Mouse (Mus musculus) limb, embryonic 13.5 days (tissue): ENCODE data around the gene Gcnt7. TPM values are rescaled to one million over a fixed set of nuclear protein-coding genes. Genes with fewer than 3 reads are reported as not detected.

ENCODE experiments used
- ATAC-seq: fragments of 200-750 bp; cut with Nextera tagmentation; 2 replicates; pipeline ENCODE4 v1.8.0; 2017; ENCODE audit warnings: low read depth, moderate number of reproducible peaks, moderate TSS enrichment; ENCODE audit not compliant: low FRiP score
- H3K27ac ChIP-seq: fragments of 300-500 bp; sonication (generic); 2 replicates; pipeline ENCODE4 v1.5.1; 2015; ENCODE audit warnings: inconsistent platforms, mild to moderate bottlenecking, moderate library complexity
- H3K27me3 ChIP-seq: fragments of 300-500 bp; sonication (generic); 2 replicates; pipeline ENCODE4 v1.6.1; 2015; ENCODE audit warnings: mild to moderate bottlenecking, inconsistent platforms
- H3K36me3 ChIP-seq: fragments of 300-500 bp; sonication (generic); 2 replicates; pipeline ENCODE4 v1.6.1; 2015; ENCODE audit warnings: inconsistent platforms, mild to moderate bottlenecking, moderate library complexity
- H3K4me1 ChIP-seq: fragments of 300-500 bp; sonication (generic); 2 replicates; pipeline ENCODE4 v1.6.1; 2015; ENCODE audit warnings: inconsistent platforms
- H3K4me2 ChIP-seq: fragments of 300-500 bp; sonication (generic); replicated peaks from 2 replicates; pipeline ENCODE4 v1.6.1; 2015; ENCODE audit warnings: inconsistent platforms, mild to moderate bottlenecking, moderate library complexity
- H3K4me3 ChIP-seq: fragments of 300-500 bp; sonication (generic); 2 replicates; pipeline ENCODE4 v1.5.1; 2015; ENCODE audit warnings: moderate library complexity, mild to moderate bottlenecking, inconsistent platforms
- H3K9ac ChIP-seq: fragments of 300-500 bp; sonication (generic); 2 replicates; pipeline ENCODE4 v1.6.1; 2015; ENCODE audit warnings: mild to moderate bottlenecking, inconsistent platforms
- H3K9me3 ChIP-seq: fragments of 300-500 bp; sonication (generic); 2 replicates; pipeline ENCODE4 v1.6.1; 2016; ENCODE audit warnings: inconsistent platforms
- WGBS: fragments of 180-500 bp; shearing (Covaris S2); methylation state at CpG from one replicate; pipeline ENCODE4 v1.1.7; 2015; 5-methylcytosine and 5-hydroxymethylcytosine counted together
- polyA plus RNA-seq: library from polyadenylated mRNA; unstranded; fragments of >200 nt; fragmentation: Nextera tagmentation; extraction: Ambion mirVana; gene quantifications from 2 replicates; pipeline ENCODE4 v1.2.1, GENCODE M21; 2015

Gcnt7 gene
- polyA plus RNA-seq, 1 experiment from 2014 or later: 2.2 TPM

GRCm38 (mm10) chr2:172416876-172417275 lies 41.5 kb downstream of the Gcnt7 start:
- H3K36me3 ChIP-seq: no peaks in the 10 kb centered on the region
- H3K4me2 ChIP-seq: no peak overlapping the region
- H3K9ac ChIP-seq: no peak overlapping the region
- no peaks in the 10 kb centered on the region for H3K9me3 ChIP-seq
- 88% methylated on average over 5 of the region's 5 CpGs for WGBS
- no peak overlapping the region for H3K27ac ChIP-seq
- no peak overlapping the region for H3K4me3 ChIP-seq
- H3K27me3 ChIP-seq: no peaks in the 10 kb centered on the region
- ATAC-seq: no peak
- 0 out of 2 replicates have a peak, but pooled peaks cover 5% of the 10 kb centered on the region for H3K4me1 ChIP-seq

GRCm38 (mm10) chr2:172416218-172416617 lies 42.2 kb downstream of the Gcnt7 start:
- 56% methylated on average over 12 of the region's 12 CpGs for WGBS
- no peak overlapping the region for H3K4me2 ChIP-seq
- no peak overlapping the region for H3K27ac ChIP-seq
- H3K36me3 ChIP-seq: no peaks in the 10 kb centered on the region
- no peak for ATAC-seq
- no peaks in the 10 kb centered on the region for H3K9me3 ChIP-seq
- H3K27me3 ChIP-seq: no peaks in the 10 kb centered on the region
- H3K4me3 ChIP-seq: no peak overlapping the region
- no peak overlapping the region for H3K9ac ChIP-seq
- 0 out of 2 replicates have a peak, but pooled peaks cover 5% of the 10 kb centered on the region for H3K4me1 ChIP-seq

- Histone ChIP-seq H3K36me3 (no peaks in the 10 kb centered on the region), H3K9ac (no peak overlapping the region), H3K4me2 (no peak overlapping the region), H3K9me3 (no peaks in the 10 kb centered on the region), H3K27ac (no peak overlapping the region), H3K4me1 (0 out of 2 replicates have a peak, but pooled peaks cover 5% of the 10 kb centered on the region), H3K27me3 (no peaks in the 10 kb centered on the region), H3K4me3 (no peak overlapping the region)
- no peak for ATAC-seq
- WGBS: 64% methylated on average over 5 of the region's 5 CpGs
Measured at GRCm38 (mm10) chr2:172413894-172414293, 44.5 kb downstream of the Gcnt7 start.

- Histone ChIP-seq H3K4me1 (0 out of 2 replicates have a peak, but pooled peaks cover 5% of the 10 kb centered on the region), H3K4me2 (no peak overlapping the region), H3K9ac (no peak overlapping the region), H3K27me3 (no peaks in the 10 kb centered on the region), H3K27ac (no peak overlapping the region), H3K9me3 (no peaks in the 10 kb centered on the region), H3K36me3 (no peaks in the 10 kb centered on the region), H3K4me3 (no peak overlapping the region)
- peak; percentile 35; the same call in 1 of the 2 replicates for ATAC-seq
- WGBS: 45% methylated on average over 4 of the region's 4 CpGs
Measured at GRCm38 (mm10) chr2:172413273-172413672, 45.1 kb downstream of the Gcnt7 start.

GRCm38 (mm10) chr2:172412454-172412853 lies 45.9 kb downstream of the Gcnt7 start:
- no peaks in the 10 kb centered on the region for H3K27me3 ChIP-seq
- WGBS: 17% methylated on average over 9 of the region's 9 CpGs
- H3K4me2 ChIP-seq: peak overlapping the region; percentile 30; the same call in 1 of the 2 replicates
- no peaks in the 10 kb centered on the region for H3K36me3 ChIP-seq
- no peak overlapping the region for H3K9ac ChIP-seq
- H3K27ac ChIP-seq: no peak overlapping the region
- H3K4me3 ChIP-seq: no peak overlapping the region
- H3K4me1 ChIP-seq: 0 out of 2 replicates have a peak, but pooled peaks cover 5% of the 10 kb centered on the region
- H3K9me3 ChIP-seq: no peaks in the 10 kb centered on the region
- peak; percentile 74 for ATAC-seq

- H3K36me3 ChIP-seq: no peaks in the 10 kb centered on the region
- no peaks in the 10 kb centered on the region for H3K27me3 ChIP-seq
- no peak overlapping the region for H3K27ac ChIP-seq
- no peak overlapping the region for H3K4me3 ChIP-seq
- H3K9me3 ChIP-seq: no peaks in the 10 kb centered on the region
- H3K4me2 ChIP-seq: no peak overlapping the region
- no peak overlapping the region for H3K9ac ChIP-seq
- 0 out of 2 replicates have a peak, but pooled peaks cover 5% of the 10 kb centered on the region for H3K4me1 ChIP-seq
- 59% methylated on average over 11 of the region's 11 CpGs for WGBS
- ATAC-seq: no peak
Measured at GRCm38 (mm10) chr2:172411091-172411490, 47.3 kb downstream of the Gcnt7 start.

GRCm38 (mm10) chr2:172410686-172411085 lies 47.7 kb downstream of the Gcnt7 start:
- H3K9ac ChIP-seq: no peak overlapping the region
- ATAC-seq: no peak

GRCm38 (mm10) chr2:172407499-172407898 lies 50.9 kb downstream of the Gcnt7 start:
- H3K4me1 ChIP-seq: no peaks in the 10 kb centered on the region
- no peak overlapping the region for H3K4me2 ChIP-seq
- H3K4me3 ChIP-seq: no peak overlapping the region
- WGBS: 76% methylated on average over 2 of the region's 2 CpGs
- no peaks in the 10 kb centered on the region for H3K36me3 ChIP-seq
- no peak for ATAC-seq
- no peak overlapping the region for H3K9ac ChIP-seq
- H3K27ac ChIP-seq: no peak overlapping the region
- no peaks in the 10 kb centered on the region for H3K9me3 ChIP-seq
- no peaks in the 10 kb centered on the region for H3K27me3 ChIP-seq

More at GRCm38 (mm10) chr2:172410686-172411085, 47.7 kb downstream of the Gcnt7 start:
- no peak overlapping the region for H3K4me2 ChIP-seq
- 0 out of 2 replicates have a peak, but pooled peaks cover 5% of the 10 kb centered on the region for H3K4me1 ChIP-seq
- no peaks in the 10 kb centered on the region for H3K27me3 ChIP-seq
- WGBS: 61% methylated on average over 2 of the region's 2 CpGs
- H3K27ac ChIP-seq: no peak overlapping the region
- H3K4me3 ChIP-seq: no peak overlapping the region
- H3K36me3 ChIP-seq: no peaks in the 10 kb centered on the region
- no peaks in the 10 kb centered on the region for H3K9me3 ChIP-seq

GRCm38 (mm10) chr2:172406173-172406572 lies 52.2 kb downstream of the Gcnt7 start:
- Histone ChIP-seq H3K27me3 (no peaks in the 10 kb centered on the region), H3K27ac (no peak overlapping the region), H3K4me1 (no peaks in the 10 kb centered on the region), H3K36me3 (no peaks in the 10 kb centered on the region), H3K4me3 (no peak overlapping the region), H3K9me3 (no peaks in the 10 kb centered on the region), H3K9ac (no peak overlapping the region), H3K4me2 (no peak overlapping the region)
- WGBS: 78% methylated on average over 4 of the region's 4 CpGs
- ATAC-seq: no peak

- H3K27ac ChIP-seq: no peak overlapping the region
- H3K4me2 ChIP-seq: no peak overlapping the region
- H3K4me3 ChIP-seq: no peak overlapping the region
- H3K9me3 ChIP-seq: no peaks in the 10 kb centered on the region
- no peak for ATAC-seq
- no peak overlapping the region for H3K9ac ChIP-seq
- WGBS: 62% methylated on average over 3 of the region's 3 CpGs
- H3K27me3 ChIP-seq: no peaks in the 10 kb centered on the region
- no peaks in the 10 kb centered on the region for H3K36me3 ChIP-seq
- no peaks in the 10 kb centered on the region for H3K4me1 ChIP-seq
Measured at GRCm38 (mm10) chr2:172405011-172405410, 53.4 kb downstream of the Gcnt7 start.

- Histone ChIP-seq H3K27ac (no peak overlapping the region), H3K4me2 (no peak overlapping the region), H3K9me3 (no peaks in the 10 kb centered on the region), H3K4me3 (no peak overlapping the region), H3K36me3 (no peaks in the 10 kb centered on the region), H3K9ac (no peak overlapping the region), H3K27me3 (no peaks in the 10 kb centered on the region), H3K4me1 (no peaks in the 10 kb centered on the region)
- 63% methylated on average over 7 of the region's 7 CpGs for WGBS
- no peak for ATAC-seq
Measured at GRCm38 (mm10) chr2:172404239-172404638, 54.2 kb downstream of the Gcnt7 start.

GRCm38 (mm10) chr2:172401116-172401825 lies 57.1 kb downstream of the Gcnt7 start:
- H3K9me3 ChIP-seq: no peaks in the 10 kb centered on the region
- no peak overlapping the region for H3K4me3 ChIP-seq
- no peaks in the 10 kb centered on the region for H3K4me1 ChIP-seq
- no peak for ATAC-seq
- H3K27ac ChIP-seq: no peak overlapping the region
- 67% methylated on average over 13 of the region's 13 CpGs for WGBS
- no peaks in the 10 kb centered on the region for H3K27me3 ChIP-seq
- H3K9ac ChIP-seq: no peak overlapping the region
- no peaks in the 10 kb centered on the region for H3K36me3 ChIP-seq
- no peak overlapping the region for H3K4me2 ChIP-seq
